Mouse (Mus musculus): ENCODE measurements around the gene Dnah10.

GRCm38 (mm10) chr5:124761011-124761410 lies 36.1 kb downstream of the Dnah10 start:
- TF ChIP-seq CTCF (IDR thresholded peaks at IDR 0.05; ENCODE audit: control insufficient read depth, insufficient read depth, insufficient replicate concordance, low read depth, low read length) (peak; percentile 35; the same call in 1 of the 2 replicates), POLR2A (IDR thresholded peaks at IDR 0.05; ENCODE audit: control insufficient read depth, low read depth, low read length) (no peak)
